Mouse (Mus musculus) small intestine, adult 2 months (tissue): ENCODE measurements around the gene Aff1. TPM values are rescaled to one million over a fixed set of nuclear protein-coding genes. Genes with fewer than 3 reads are reported as not detected.

Source experiments
- H3K27ac ChIP-seq: fragments of 200-500 bp; 2 replicates; pipeline ENCODE4 v1.5.1; 2012; ENCODE audit warnings: low read depth, low read length, control low read depth, inconsistent platforms; ENCODE audit not compliant: insufficient read depth
- H3K27me3 ChIP-seq: fragments of 200-500 bp; 2 replicates; pipeline ENCODE4 v1.6.1; 2012; ENCODE audit warnings: mild to moderate bottlenecking, moderate library complexity, low read length, inconsistent platforms; ENCODE audit not compliant: control insufficient read depth, insufficient read depth
- H3K36me3 ChIP-seq: fragments of 200-500 bp; 2 replicates; pipeline ENCODE4 v1.6.1; 2012; ENCODE audit warnings: mild to moderate bottlenecking, low read length, control low read depth, inconsistent platforms; ENCODE audit not compliant: control insufficient read depth, insufficient read depth
- H3K4me1 ChIP-seq: fragments of 200-500 bp; 2 replicates; pipeline ENCODE4 v1.6.1; 2012; ENCODE audit warnings: low read length, inconsistent platforms, mixed read lengths; ENCODE audit not compliant: control insufficient read depth, insufficient read depth, insufficient read length
- H3K4me3 ChIP-seq: fragments of 200-500 bp; 2 replicates; pipeline ENCODE4 v1.5.1; 2012; ENCODE audit warnings: low read depth, mild to moderate bottlenecking, control low read depth, inconsistent platforms, low read length, moderate library complexity
- CTCF ChIP-seq: fragments of 200-500 bp; IDR thresholded peaks from 2 replicates; pipeline ENCODE4 v1.5.1; 2012; ENCODE audit warnings: low read depth, mild to moderate bottlenecking, control low read depth, inconsistent platforms, low read length, moderate library complexity, mixed read lengths; ENCODE audit not compliant: insufficient replicate concordance, insufficient read length; ENCODE audit errors: extremely low read depth
- POLR2A ChIP-seq: fragments of 200-500 bp; IDR thresholded peaks from 2 replicates; pipeline ENCODE4 v1.6.1; 2012; ENCODE audit warnings: low read depth, mild to moderate bottlenecking, control low read depth, inconsistent platforms, low read length, moderate library complexity
- WGBS: fragments of 180-500 bp; shearing (Covaris S2); methylation state at CpG from one replicate; pipeline ENCODE4 v1.1.7; 2018; 5-methylcytosine and 5-hydroxymethylcytosine counted together
- polyA plus RNA-seq: library from polyadenylated mRNA; depleted of rRNA; stranded (reverse); fragments of >200 nt; gene quantifications from 2 replicates; pipeline ENCODE4 v1.2.3, GENCODE M21; 2012

The Aff1 gene
- polyA plus RNA-seq, 1 experiment, result 16.7 TPM

DNA sequence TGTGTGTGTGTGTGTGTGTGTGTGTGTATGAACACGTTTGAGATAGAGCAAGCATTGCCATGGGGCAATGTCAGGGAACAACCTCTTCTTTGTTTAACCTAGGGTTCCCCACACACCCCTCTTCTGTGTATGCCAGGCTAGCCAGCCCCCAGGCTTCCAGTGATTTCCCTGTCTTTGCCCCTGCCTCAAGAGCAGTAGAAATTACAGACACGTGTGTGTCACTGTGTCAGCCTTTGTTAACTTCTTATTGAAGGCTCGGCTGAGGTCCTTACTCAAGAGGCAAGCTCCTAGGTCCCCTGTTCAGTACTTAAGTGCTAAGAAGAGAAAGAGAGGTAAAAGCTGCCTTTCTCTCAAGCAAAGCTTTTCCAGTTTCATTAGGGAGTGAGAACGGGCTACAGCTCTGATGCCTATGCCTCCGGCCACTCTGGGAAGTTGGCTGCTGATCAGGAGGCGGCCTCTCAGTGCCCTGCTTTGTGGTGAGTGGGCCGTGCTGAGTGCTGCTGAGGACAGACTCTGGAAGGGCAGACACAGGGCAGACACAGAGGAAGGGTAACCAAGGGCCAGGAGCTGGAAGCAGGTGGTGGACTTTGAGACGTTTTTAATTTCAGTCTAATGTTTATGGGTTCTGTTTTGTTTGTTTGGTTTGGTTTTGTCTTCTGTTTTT is 111.9 kb downstream of the Aff1 start:
- H3K36me3 ChIP-seq, result no peaks in the 10 kb centered on the region
- 9% methylated on average over 8 of the region's 8 CpGs for WGBS
- TF ChIP-seq POLR2A (no peak), CTCF (no peak)
- H3K27ac ChIP-seq, result peak overlapping the region; percentile 11; the same call in 1 of the 2 replicates
- no peak overlapping the region for H3K4me3 ChIP-seq
- H3K27me3 ChIP-seq, result no peaks in the 10 kb centered on the region
- peaks cover 37% of the 10 kb centered on the region for H3K4me1 ChIP-seq

DNA sequence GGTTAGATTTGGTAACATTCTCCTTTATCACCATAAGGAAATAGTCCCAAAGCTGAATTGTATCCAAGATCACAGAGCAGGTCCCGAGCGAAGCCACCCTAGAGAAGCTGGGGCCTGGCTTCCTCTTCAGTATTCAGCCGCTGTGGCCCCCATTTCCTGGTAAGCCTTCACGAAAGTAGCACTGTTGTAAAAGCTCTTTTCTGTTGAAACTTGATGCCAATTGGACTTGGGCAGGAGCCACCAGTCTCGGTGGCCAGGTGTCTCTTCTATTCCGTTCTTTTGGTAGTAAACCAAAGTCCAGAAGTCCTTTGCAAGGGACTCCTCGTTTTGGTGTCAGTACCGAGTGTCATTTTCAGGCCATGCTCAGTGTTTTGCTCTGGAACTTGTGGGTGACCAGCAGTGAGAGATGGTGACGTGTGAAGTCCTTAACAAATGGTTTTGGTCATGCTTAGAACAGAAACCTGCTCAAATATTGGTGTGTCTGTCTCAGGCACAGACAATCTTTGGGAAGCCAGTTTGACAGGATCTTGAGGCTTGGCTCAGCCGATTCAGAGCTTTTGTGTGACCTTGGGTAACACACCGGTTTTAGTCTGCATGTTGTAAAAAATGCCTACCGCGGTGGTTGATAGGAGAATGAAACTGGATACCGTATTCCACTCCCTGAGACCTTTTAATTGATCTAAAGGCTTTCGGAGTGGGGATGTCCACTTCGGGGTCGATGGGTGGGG is 114.8 kb downstream of the Aff1 start:
- no peak overlapping the region for H3K4me3 ChIP-seq
- no peaks in the 10 kb centered on the region for H3K36me3 ChIP-seq
- H3K27ac ChIP-seq, result peak overlapping the region; percentile 89
- H3K4me1 ChIP-seq, result peaks cover 32% of the 10 kb centered on the region
- WGBS, result 26% methylated on average over 17 of the region's 17 CpGs
- TF ChIP-seq CTCF (no peak), POLR2A (no peak)
- H3K27me3 ChIP-seq, result no peaks in the 10 kb centered on the region

DNA sequence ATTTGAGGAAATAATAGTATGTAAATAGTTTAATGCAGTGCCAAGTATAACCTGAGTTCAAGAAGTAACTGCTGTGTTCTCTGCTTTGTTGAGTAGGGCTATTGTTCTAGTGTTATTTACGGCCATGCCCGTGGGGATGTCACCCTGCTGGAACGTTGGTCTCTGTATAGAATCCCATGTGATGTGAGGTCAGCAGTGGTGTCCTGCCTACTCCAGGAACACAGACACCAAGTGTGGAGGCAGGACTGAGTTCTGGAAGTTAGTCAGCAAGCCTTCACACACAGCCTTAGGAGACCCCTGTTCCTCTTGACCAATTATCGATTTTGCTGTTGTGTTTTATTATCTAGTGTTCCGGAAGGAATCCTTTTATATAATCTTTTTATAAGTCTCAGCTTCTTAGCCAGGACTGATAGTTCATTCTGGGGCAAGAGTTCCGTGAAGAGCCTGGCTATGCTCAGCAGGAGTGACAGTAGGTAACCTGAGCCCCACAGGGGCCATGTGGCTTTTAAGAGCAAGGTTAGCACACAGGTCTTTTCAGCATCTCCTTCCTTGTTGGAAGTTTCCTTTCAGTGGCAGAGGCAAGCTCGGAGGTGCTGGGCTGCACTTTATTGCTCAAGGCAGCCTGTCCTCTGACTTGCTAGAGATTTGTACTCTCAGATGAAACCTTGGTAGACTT is 115.6 kb downstream of the Aff1 start:
- WGBS, result 22% methylated on average over 7 of the region's 7 CpGs
- Histone ChIP-seq H3K27ac (peak overlapping the region; percentile 89), H3K36me3 (peaks cover 2% of the 10 kb centered on the region; the same call in 1 of the 2 replicates), H3K27me3 (no peaks in the 10 kb centered on the region), H3K4me3 (no peak overlapping the region), H3K4me1 (peaks cover 35% of the 10 kb centered on the region)
- TF ChIP-seq POLR2A (no peak), CTCF (no peak)

DNA sequence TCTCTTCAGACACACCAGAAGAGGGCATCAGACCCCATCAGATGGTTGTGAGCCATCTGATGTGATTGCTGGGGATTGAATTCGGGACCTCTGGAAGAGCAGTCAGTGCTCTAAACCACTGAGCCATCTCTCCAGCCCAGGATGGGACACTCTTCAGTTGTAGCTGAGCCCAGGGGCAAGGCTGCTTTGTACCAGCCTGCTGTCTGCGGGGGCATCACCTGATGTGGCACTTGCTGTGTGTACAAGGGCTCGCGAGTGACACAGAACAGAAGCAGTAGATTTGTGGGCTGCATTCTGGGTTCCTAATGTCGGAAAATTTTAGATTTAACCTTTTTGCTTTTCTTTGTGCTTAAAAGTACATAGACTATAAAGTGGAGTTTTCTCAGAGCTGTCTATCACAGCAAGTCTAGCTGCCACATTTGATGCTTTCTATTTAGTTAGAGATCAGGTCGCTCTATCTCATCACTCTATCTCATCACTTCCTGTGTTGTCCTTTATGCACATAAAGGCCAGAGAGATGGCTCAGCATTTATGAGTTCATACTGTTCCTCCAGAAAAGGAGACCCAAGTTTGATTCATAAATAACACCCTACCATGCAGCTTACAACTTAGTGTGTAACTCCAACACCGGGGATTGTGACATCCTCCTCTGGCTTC is 117.6 kb downstream of the Aff1 start:
- Histone ChIP-seq H3K36me3 (peaks cover 2% of the 10 kb centered on the region; the same call in 1 of the 2 replicates), H3K27me3 (no peaks in the 10 kb centered on the region), H3K4me1 (peaks cover 42% of the 10 kb centered on the region), H3K27ac (no peak overlapping the region), H3K4me3 (no peak overlapping the region)
- TF ChIP-seq POLR2A (no peak), CTCF (no peak)
- WGBS, result 89% methylated on average over 7 of the region's 7 CpGs

DNA sequence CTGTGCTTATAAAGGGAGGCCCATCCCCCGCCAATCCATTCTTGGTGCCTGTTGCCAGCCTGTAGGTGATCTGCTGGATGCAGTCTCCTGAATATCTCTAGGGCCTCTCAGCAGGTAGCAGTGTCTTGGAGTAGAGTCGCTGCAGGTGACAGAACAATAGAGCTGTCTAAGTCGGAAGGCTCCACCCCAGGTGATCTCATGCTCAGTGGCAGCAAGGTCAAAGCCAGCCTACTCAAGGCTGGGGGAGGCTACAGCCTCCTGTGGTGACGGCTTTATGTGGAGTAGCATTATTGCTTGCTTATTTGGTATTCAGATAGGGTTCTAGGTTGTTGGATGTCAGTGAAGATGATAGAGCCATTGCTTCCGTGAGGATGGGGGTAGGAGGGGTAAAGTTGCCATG is 121.1 kb downstream of the Aff1 start:
- H3K27me3 ChIP-seq, result no peaks in the 10 kb centered on the region
- peaks cover 11% of the 10 kb centered on the region for H3K36me3 ChIP-seq
- WGBS, result 64% methylated on average over 5 of the region's 5 CpGs
- no peak for TF ChIP-seq CTCF
- no peak for TF ChIP-seq POLR2A
- H3K4me3 ChIP-seq, result no peak overlapping the region
- H3K4me1 ChIP-seq, result peaks cover 27% of the 10 kb centered on the region
- no peak overlapping the region for H3K27ac ChIP-seq

DNA sequence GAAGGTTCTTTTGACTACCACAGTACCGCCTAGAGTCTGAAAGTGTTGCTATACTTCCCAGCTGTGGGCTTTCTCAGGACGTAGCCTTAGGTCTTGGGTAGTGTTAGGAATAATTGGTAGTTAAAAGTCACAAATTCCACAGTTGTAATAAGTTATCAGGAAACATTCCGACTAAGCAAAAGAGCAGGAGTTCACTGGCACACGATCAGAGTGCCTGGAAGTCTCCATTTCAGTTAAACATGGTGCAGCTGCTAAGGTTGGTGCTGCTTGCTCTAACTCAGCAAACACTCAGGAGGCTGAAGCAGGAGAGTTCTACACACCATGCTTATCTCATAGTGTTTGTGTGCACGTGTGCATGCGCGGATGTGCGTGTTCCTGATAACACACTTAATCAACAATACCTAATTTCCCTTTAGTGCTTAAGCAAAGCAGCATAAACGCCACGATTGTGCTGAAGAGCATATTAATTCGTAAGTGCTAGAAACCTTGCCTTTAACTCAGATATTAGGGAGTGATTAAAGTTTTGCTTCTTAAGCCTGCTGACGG is 121.9 kb downstream of the Aff1 start:
- H3K36me3 ChIP-seq, result peaks cover 12% of the 10 kb centered on the region
- no peak overlapping the region for H3K4me3 ChIP-seq
- H3K27me3 ChIP-seq, result no peaks in the 10 kb centered on the region
- peak overlapping the region; percentile 73 for H3K27ac ChIP-seq
- TF ChIP-seq CTCF, result no peak
- TF ChIP-seq POLR2A, result no peak
- WGBS, result 37% methylated on average over 12 of the region's 12 CpGs
- H3K4me1 ChIP-seq, result peaks cover 24% of the 10 kb centered on the region
